Mouse (Mus musculus) lung, adult 2 months (tissue): ENCODE data around the gene Ppp1r3c.

ENCODE experiments used
- CTCF ChIP-seq: fragments of 200-500 bp; IDR thresholded peaks from 2 replicates; pipeline ENCODE4 v1.5.1; 2011; ENCODE audit warnings: mild to moderate bottlenecking, low read length, control low read depth; ENCODE audit not compliant: insufficient read depth
- POLR2A ChIP-seq: fragments of 200-500 bp; IDR thresholded peaks from 2 replicates; pipeline ENCODE4 v1.6.1; 2011; ENCODE audit warnings: low read depth, mild to moderate bottlenecking, control low read depth, low read length, borderline replicate concordance; ENCODE audit errors: extremely low read depth

- TF ChIP-seq CTCF (no peak), POLR2A (no peak)
Observed at GRCm38 (mm10) chr19:36783179-36783578, 46.7 kb upstream of the Ppp1r3c start.
